Mouse (Mus musculus): Measurements from ENCODE around the gene Cldnd1. TPM values are rescaled to one million over a fixed set of nuclear protein-coding genes. Genes with fewer than 3 reads are reported as not detected.

The Cldnd1 gene
- total RNA-seq, 2 experiments from 2014 or later: 87.9 to 98.7 TPM

Small RNA genes within 50 kb of the gene (microRNA-seq; reads per million reads assigned to microRNA genes)
- gene Gm27564: 0 to 0.28 reads per million in 2 experiments

Other genes with a start within 250 kb of the Cldnd1 start
- gene St3gal6, start 203.7 kb upstream of the Cldnd1 start, total RNA-seq (2021): 10 to 100 TPM; 16.1 to 20.4 TPM
- not detected for gene Gm813, start 110.9 kb upstream of the Cldnd1 start, total RNA-seq (2021)
- not detected for gene E330017A01Rik, start 89.2 kb upstream of the Cldnd1 start, total RNA-seq (2021)
- gene Cpox, start 57.6 kb upstream of the Cldnd1 start, total RNA-seq (2021): 10 to 100 TPM; 45.4 to 53.0 TPM
- gene Gpr15, start 8.8 kb upstream of the Cldnd1 start, total RNA-seq (2021): not detected
- not detected for gene Olfr172, start 35.3 kb downstream of the Cldnd1 start, total RNA-seq (2021)
- gene Olfr173, start 72.4 kb downstream of the Cldnd1 start, total RNA-seq (2021): not detected
- gene Olfr175-ps1, start 98.9 kb downstream of the Cldnd1 start, total RNA-seq (2021): not detected
- not detected for gene Olfr177, start 146.9 kb downstream of the Cldnd1 start, total RNA-seq (2021)
- gene Olfr178, start 164.2 kb downstream of the Cldnd1 start, total RNA-seq (2021): not detected
- gene Olfr181, start 200.8 kb downstream of the Cldnd1 start, total RNA-seq (2021): not detected
- not detected for gene Olfr180, start 201.5 kb downstream of the Cldnd1 start, total RNA-seq (2021)

Data from layer of hippocampus, postnatal 14 days (tissue).